Mouse (Mus musculus) E14TG2a.4 (cell line): ENCODE data around the gene Cfap52.

Experiments used
- H3K27me3 ChIP-seq: 2 replicates; pipeline ENCODE4 v1.6.1; 2014; ENCODE audit warnings: low read length, control low read depth; ENCODE audit not compliant: insufficient read depth
- H3K36me3 ChIP-seq: 2 replicates; pipeline ENCODE4 v1.6.1; 2014; ENCODE audit warnings: low read length, control low read depth; ENCODE audit not compliant: insufficient read depth
- H3K4me1 ChIP-seq: replicated peaks from 2 replicates; pipeline ENCODE4 v1.6.1; 2014; ENCODE audit warnings: low read depth, low read length, control low read depth
- H3K4me3 ChIP-seq: replicated peaks from 2 replicates; pipeline ENCODE4 v1.5.1; 2014; ENCODE audit warnings: mild to moderate bottlenecking, low read length
- H3K9me3 ChIP-seq: 2 replicates; pipeline ENCODE4 v1.6.1; 2014; ENCODE audit warnings: low read length, control low read depth
- CTCF ChIP-seq: conservative IDR thresholded peaks from 2 replicates; pipeline ENCODE4 v1.5.1; 2014; ENCODE audit warnings: low read length
- NANOG ChIP-seq: IDR thresholded peaks from 2 replicates; pipeline ENCODE4 v1.6.1; 2014; ENCODE audit warnings: borderline replicate concordance, low read length, mixed read lengths
- POU5F1 ChIP-seq: IDR thresholded peaks from 2 replicates; pipeline ENCODE4 v1.6.1; 2014; ENCODE audit warnings: low read length, borderline replicate concordance

Cfap52 gene

DNA sequence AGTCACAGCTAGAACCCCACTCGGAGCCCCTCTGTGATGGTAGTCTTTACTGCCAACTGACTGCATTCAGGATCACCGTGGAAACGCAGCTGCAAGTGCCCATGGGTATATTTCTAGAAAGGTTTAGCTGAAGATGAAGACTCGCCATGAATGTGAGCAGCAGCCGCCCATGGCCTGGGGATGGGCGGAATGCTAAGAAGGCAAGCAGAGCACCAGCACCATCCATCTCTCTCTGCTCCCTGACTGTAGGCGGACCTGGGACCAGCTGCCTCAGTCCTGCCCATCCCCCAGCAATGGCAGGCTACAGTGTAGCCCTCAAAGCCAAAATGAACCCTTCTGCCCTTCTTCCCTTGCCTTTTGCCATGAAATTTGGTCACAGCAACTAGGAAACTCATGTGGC, 69.8 kb downstream of the Cfap52 start:
- Histone ChIP-seq H3K9me3 (no peaks in the 10 kb centered on the region), H3K4me1 (no peaks in the 10 kb centered on the region), H3K27me3 (no peaks in the 10 kb centered on the region), H3K36me3 (no peaks in the 10 kb centered on the region), H3K4me3 (no peak overlapping the region)
- TF ChIP-seq POU5F1 (no peak), NANOG (no peak), CTCF (no peak)

DNA sequence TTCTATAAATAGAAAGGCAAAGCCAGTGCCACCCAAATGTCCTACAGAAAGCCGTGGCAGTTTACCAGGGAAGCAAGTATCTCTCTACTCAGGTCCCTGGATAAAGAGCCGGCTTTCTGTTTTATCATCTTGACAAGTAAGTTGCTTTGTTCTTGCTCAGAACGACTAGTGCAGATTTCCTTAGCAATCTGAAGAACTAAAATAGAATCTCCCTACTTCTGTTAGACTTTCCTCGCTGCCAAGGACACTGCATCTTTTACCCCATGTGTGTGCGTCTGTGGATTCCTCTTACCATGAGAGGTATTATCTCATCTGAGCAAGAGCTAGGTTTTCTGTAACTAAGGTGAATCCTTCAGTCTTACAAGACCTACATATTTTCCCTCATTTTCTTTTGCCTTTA, 76.9 kb downstream of the Cfap52 start:
- TF ChIP-seq NANOG (no peak), CTCF (no peak)
- no peak overlapping the region for H3K4me3 ChIP-seq
- H3K27me3 ChIP-seq: no peaks in the 10 kb centered on the region
- H3K9me3 ChIP-seq: peaks cover 5% of the 10 kb centered on the region
- H3K36me3 ChIP-seq: no peaks in the 10 kb centered on the region
- H3K4me1 ChIP-seq: no peaks in the 10 kb centered on the region

DNA sequence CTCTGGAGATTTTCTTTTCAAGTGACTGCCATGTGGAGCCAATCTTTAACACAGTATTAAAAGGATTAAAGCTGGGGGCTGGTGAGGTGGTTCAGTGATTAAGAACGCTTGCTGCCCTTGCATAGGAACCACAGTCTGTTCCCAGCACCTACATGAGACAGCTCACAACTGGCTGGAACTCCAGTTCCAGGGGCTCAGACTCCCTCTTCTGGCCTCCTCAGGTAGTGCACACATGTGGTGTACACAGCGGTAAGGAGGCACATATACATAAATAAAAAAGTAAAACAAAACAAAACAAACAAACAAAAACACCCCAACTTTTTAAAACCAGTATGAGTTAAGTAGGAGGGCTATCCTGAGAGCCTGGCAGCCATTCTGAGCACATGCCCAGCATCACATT, 79.5 kb downstream of the Cfap52 start:
- Histone ChIP-seq H3K27me3 (no peaks in the 10 kb centered on the region), H3K4me3 (no peak overlapping the region), H3K4me1 (no peaks in the 10 kb centered on the region), H3K9me3 (peaks cover 11% of the 10 kb centered on the region), H3K36me3 (peaks cover 6% of the 10 kb centered on the region; the same call in 1 of the 2 replicates)
- TF ChIP-seq POU5F1: no peak
- peak; percentile 58 for TF ChIP-seq CTCF
- no peak for TF ChIP-seq NANOG
